Mouse (Mus musculus): Measurements from ENCODE around the gene Itpkb.
A peak's percentile ranks its signal among the peaks of the same experiment; 100 is the strongest.

Gene Itpkb

DNA sequence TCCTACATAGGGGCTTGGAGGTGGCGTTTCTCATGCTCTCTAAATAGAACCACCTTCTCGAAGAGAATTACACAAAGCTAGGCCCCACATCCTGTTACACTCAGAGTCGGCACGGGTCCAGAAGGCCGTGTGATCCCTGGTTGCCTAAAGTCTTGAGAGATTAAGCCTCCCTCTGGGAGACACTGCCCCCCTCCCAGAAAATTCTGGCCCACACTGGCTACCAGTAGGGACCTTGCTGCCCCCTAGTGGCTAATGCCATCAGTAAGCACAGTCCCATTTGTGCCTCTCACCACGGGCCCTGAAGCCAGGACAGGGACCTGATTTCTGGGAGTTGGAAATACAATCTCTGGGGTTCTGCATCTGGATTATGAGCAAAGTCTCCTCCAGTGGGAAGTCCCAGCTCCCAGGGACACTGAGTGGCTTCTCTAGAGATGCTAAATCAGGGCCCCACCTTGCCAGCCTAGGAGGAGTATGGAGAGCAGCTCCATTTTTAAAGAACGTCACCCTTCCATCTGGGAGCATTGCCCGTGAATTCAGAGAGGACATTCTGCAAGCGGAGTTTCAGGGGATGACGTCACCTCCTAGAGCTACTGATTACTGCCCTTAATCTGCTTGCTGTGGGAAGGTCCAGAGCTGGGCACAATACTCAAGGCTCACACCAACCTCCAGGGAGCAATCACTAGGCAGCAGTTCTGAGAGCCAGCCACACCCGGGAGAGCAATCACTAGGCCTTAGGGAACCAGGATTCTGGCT lies 92.0 kb downstream of the Itpkb start:
- DNase-seq, result peak; percentile 87

DNA sequence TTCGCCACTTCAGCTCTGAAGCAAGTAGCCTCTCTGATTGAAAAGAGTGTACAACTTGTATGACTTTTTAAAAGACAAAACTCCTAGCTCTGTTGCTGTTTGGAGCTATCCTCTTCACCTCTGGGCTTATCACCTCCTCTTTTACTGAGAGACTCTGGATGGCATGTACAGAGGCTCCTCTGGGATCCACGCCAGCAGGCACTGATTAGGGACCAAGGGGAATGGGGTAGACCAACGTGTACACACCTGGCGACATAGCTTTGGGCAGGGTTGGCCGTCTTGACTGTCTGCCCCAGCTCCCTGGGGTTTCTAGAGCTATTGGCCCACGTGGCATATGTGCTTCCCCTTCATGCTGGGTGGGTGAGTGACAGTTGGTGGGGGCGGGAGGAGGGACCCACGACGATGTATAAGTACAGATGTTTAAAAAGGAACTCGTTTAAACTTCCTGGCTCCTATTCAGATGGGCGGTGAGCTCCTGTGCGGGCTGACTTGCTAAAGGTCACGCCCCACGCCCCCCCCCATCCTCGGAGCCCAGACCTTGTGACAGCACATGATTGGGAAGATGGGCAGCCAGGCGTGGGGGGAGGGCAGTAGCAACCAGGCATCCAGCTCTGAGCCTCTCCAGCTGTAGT lies 92.8 kb downstream of the Itpkb start:
- no peak for DNase-seq

GRCm38 (mm10) chr1:180423931-180424330 lies 93.6 kb downstream of the Itpkb start:
- no peak for DNase-seq

GRCm38 (mm10) chr1:180426405-180426804 lies 96.1 kb downstream of the Itpkb start:
- no peak for DNase-seq

GRCm38 (mm10) chr1:180427685-180428084 lies 97.4 kb downstream of the Itpkb start:
- no peak for DNase-seq

DNA sequence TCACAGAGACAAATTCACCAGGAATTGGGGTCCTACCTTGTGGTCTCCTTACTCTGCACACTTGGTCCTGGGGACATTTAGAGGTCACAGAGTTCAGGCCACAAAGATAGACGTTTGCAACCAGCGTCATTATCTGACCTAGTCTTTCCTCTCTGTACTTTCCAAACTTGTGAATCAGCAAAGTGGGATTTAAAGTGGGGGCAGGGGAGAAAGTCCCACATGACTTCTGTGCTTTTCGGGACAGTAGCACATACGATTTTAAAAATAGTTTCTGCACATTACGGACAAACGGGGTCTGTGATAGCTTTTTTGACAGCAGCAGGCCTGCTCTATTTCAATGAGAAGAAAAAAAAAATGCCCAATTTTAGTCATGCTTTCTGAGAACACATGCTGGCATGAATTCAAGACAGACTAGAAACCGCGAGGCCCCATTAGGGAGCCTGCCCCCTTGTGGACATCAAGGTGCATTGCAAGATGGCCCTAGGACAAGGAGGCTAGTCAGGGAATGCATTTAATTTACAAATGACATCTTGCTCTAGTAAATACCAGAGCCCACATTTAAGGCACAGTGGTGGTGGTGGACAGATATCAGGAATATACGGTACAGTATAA lies 97.9 kb downstream of the Itpkb start:
- peak; percentile 81 for DNase-seq

GRCm38 (mm10) chr1:180428871-180429270 lies 98.6 kb downstream of the Itpkb start:
- no peak for DNase-seq

- no peak for DNase-seq
These were observed 99.5 kb downstream of the Itpkb start for GRCm38 (mm10) chr1:180429819-180430218.

- DNase-seq, result no peak
These were observed 101.5 kb downstream of the Itpkb start for GRCm38 (mm10) chr1:180431833-180432232.

DNA sequence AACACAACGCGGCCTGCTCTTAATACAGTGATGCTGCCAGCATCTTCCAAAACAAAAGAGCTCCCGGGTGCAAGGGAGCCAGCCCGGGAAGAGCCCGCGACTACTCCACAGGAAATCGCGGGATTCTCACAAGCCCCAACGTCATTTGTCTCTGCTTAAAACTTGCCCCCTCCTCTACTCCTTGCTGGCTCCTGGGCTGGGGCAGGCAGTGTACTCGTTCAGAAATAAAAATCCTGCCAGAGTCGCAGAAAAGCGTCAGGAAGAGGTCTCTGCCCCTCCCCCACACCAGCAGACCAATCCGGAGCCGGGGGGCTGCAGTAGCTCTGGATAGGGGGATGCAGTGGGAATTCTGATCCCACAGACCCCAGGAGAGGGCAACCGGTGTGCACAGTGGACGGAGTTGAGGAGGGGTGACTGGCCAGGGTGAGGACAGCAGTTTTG lies 102.8 kb downstream of the Itpkb start:
- peak; percentile 61 for DNase-seq

DNA sequence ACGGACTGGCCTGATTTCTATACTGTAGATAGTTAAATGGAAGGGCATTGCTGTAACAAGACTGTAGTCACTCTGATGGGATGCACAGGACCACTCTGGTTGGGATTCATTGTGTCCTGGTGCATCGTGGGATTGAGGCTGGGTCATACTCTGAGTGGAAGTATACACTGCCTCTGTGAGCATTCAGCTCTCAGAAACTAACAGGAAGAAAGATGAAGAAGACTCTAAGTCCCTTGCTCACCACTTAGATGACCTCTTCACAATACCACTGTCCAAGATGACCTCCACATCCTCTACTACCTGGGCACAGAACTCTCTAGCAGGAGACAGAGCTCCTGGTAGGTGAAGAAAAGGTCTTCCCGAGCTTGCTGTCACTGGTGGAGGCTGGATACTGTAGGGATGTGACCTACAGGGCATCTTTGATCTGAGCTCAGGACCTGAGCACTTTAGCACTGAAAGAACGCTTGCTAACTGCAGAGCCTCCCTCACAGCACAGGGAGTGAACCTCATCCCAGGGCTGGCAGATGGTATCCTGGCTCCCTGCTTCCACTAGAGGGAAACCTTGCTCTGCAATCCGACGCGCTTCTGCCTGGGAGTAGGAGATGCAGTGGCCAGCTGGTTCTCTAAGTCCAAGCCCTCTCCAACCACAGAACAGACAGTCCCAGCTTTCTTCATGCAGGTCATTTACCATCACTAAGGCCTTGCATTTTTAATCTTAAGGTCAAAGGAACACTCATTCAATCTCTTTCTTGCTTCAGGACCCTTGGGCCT lies 103.7 kb downstream of the Itpkb start:
- peak; percentile 91 for DNase-seq

- no peak for DNase-seq
These were observed 104.6 kb downstream of the Itpkb start for GRCm38 (mm10) chr1:180434925-180435324.

DNA sequence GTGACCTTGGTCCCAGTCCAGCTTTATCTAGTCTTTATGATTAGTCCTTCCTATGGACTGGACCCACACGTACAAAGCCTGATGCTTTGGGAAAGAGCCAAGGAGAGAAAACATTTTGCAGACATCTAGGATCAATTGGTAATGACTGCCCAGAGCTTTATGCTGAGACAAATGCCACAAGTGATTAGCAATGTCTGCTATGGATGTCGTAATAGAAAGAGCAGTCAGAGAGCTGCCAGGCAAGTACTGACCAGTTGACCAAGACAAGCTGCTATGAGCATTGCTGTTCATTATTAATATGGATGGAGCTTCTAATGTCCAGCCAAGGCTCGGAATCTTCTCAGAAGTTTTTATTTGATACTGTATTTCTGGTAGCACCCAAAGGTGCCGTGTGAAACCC lies 109.2 kb downstream of the Itpkb start:
- DNase-seq, result no peak

DNA sequence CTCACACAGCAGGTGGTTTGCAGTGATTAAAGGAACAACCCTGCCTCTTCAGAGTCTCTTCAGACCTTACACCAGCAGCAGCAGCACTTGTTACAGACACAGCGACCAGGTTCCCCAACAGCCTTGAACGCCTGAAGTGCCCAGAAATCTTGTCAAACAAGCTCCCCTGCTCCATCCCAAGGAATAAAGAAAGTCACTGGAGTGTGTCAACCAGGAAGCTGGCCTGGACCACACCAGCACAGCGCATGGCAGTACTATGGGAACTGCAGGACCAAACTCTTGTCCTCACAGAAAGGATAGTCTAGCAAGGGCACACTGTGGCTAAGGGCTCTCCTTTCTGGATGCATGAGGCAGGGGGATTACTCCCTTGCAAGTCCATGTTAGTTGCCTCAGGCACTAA lies 114.1 kb downstream of the Itpkb start:
- DNase-seq, result no peak

DNA sequence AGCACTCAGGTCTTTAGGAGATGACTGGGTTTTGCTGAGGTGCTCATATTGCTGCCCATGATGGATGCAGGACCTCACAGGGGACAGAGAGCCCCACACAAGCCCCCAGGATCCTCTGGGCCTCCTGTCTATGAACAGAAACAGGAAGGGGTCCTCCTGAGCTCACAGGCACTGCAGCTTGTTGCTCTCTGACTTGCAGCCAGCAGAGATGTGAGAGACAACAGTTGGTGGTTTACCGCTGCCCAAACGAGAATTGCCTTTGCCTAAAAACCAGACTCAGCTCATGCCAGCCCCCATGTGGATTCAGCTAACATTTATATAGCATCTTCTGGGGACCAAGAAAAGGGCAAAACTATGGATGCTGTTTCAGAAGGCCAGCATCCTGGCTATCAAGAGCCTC lies 119.4 kb downstream of the Itpkb start:
- no peak for DNase-seq

- DNase-seq, result no peak
These were observed 128.0 kb downstream of the Itpkb start for GRCm38 (mm10) chr1:180458274-180458673.

DNA sequence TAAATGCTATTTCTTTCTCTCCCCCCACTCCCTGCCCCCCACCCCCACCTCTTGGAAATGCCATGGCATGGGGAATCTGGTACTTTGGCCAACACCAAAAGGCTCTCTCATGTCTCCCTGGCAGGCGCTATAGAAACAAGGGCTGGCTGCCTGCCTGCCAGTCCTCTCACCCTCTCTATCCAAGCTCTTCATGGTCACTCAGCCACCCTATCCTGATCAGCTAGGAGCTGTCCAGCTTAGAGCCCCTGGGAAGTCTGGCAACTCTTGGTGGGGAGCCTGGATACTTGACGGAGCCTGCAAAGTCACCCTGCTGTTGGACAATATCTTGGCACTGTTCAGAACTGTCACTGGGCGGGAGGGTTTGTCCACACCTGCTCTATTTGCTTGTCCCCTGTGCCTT lies 128.4 kb downstream of the Itpkb start:
- DNase-seq, result no peak

DNA sequence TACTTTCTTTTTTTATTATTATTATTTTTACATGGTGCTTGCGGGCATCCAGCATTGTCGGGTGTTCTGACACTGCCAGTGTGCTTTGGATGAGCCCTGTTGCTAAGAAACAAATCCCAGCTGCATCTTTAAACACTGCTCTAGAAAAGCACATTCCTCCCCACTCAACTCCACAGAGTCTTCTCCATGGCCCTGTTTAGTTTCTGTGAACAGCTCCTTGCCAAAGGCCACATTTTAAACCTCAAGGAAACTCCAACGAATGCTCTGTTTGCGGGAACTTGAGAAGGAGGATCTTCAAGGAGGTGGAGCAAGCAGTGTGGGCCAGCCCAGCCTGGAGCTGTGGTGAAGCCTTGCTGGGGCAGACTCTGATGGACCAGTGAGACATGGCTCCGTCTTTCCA lies 130.4 kb downstream of the Itpkb start:
- DNase-seq, result no peak

GRCm38 (mm10) chr1:180462396-180462795 lies 132.1 kb downstream of the Itpkb start:
- no peak for DNase-seq

GRCm38 (mm10) chr1:180462983-180463475 lies 132.7 kb downstream of the Itpkb start:
- no peak for DNase-seq

GRCm38 (mm10) chr1:180464357-180464756 lies 134.1 kb downstream of the Itpkb start:
- DNase-seq, result no peak

GRCm38 (mm10) chr1:180465620-180466019 lies 135.3 kb downstream of the Itpkb start:
- DNase-seq, result no peak

- no peak for DNase-seq
These were observed 137.7 kb downstream of the Itpkb start for GRCm38 (mm10) chr1:180468004-180468403.

All from retina, postnatal 1 day (tissue).